ENCODE assay signal across 8 mouse cellular contexts in genomic region chr6:71631706-71632461, GRCm38 (mm10). TPM values are rescaled to one million over a fixed set of nuclear protein-coding genes. Genes with fewer than 3 reads are reported as not detected.
DNase-seq lines count a peak whose midpoint lies in the region; ATAC-seq and TF ChIP-seq lines count a peak whose summit lies in the region.

No protein-coding gene starts in this region.

- H3K9me3 ChIP-seq in hindbrain, embryonic 14.5 days (ENCODE audit: control insufficient read depth, low read length): no peaks in the 10 kb centered on the region

- WGBS in hindbrain, embryonic 14.5 days: 1% methylated on average over 42 of the region's 42 CpGs
- WGBS in small intestine, adult 2 months: 2% methylated on average over 42 of the region's 42 CpGs

- H3K36me3 ChIP-seq in hindbrain, embryonic 14.5 days (replicated peaks; ENCODE audit: control insufficient read depth, insufficient read depth): peaks cover 31% of the 10 kb centered on the region
- H3K36me3 ChIP-seq in small intestine, adult 2 months (ENCODE audit: control insufficient read depth, insufficient read depth, low read length): peaks cover 10% of the 10 kb centered on the region

- no peak for TF ChIP-seq CTCF in small intestine, adult 2 months (IDR thresholded peaks at IDR 0.05; ENCODE audit: extremely low read depth, insufficient read length, insufficient replicate concordance, low read depth, low read length)

- DNase-seq in NIH3T3 (ENCODE audit: low read depth): peak; percentile 64
- DNase-seq in cerebellum, postnatal 14 days: peak; percentile 68 to 71
- peak; percentile 45 to 47 for DNase-seq in frontal cortex, postnatal 36 days (ENCODE audit: low spot score in 2 of 2)
- peak; percentile 38 for DNase-seq in hindbrain, embryonic 14.5 days (ENCODE audit: low spot score)
- peak; percentile 16 to 78 for DNase-seq in left cerebral cortex, postnatal 10 days (ENCODE audit: extremely low spot score in 1 of 2, low spot score in 2 of 2)
- DNase-seq in mesoderm, embryonic 11.5 days (ENCODE audit: low read depth, low spot score): peak; percentile 36

- H3K4me3 ChIP-seq in hindbrain, embryonic 14.5 days (replicated peaks; ENCODE audit: low read length): peak overlapping the region; percentile 82
- peak overlapping the region; percentile 90 for H3K4me3 ChIP-seq in small intestine, adult 2 months (ENCODE audit: low read depth, low read length)

- peak overlapping the region; percentile 76 for H3K9ac ChIP-seq in hindbrain, embryonic 14.5 days

- no peak for TF ChIP-seq POLR2A in small intestine, adult 2 months (IDR thresholded peaks at IDR 0.05; ENCODE audit: low read depth, low read length)

- no peaks in the 10 kb centered on the region; the same call in 1 of the 2 replicates for H3K27me3 ChIP-seq in hindbrain, embryonic 14.5 days (ENCODE audit: control insufficient read depth, insufficient read depth, low read length)
- no peaks in the 10 kb centered on the region for H3K27me3 ChIP-seq in small intestine, adult 2 months (ENCODE audit: control insufficient read depth, insufficient read depth, low read length)

- ATAC-seq in hindbrain, embryonic 14.5 days (ENCODE audit: low FRiP score): no peak
- no peak for ATAC-seq in megakaryocyte-erythroid progenitor cell, adult 5-6 weeks (replicated peaks; ENCODE audit: low FRiP score, low TSS enrichment, poor library complexity, severe bottlenecking)

- H3K4me2 ChIP-seq in hindbrain, embryonic 14.5 days (replicated peaks): peak overlapping the region; percentile 57

- peak overlapping the region; percentile 100 for H3K27ac ChIP-seq in hindbrain, embryonic 14.5 days
- H3K27ac ChIP-seq in small intestine, adult 2 months (ENCODE audit: insufficient read depth, low read depth, low read length): peak overlapping the region; percentile 90

- peaks cover 30% of the 10 kb centered on the region for H3K4me1 ChIP-seq in hindbrain, embryonic 14.5 days (replicated peaks; ENCODE audit: control insufficient read depth, insufficient read depth, low read length)
- peaks cover 2% of the 10 kb centered on the region; the same call in 1 of the 2 replicates for H3K4me1 ChIP-seq in small intestine, adult 2 months (ENCODE audit: control insufficient read depth, insufficient read depth, insufficient read length, low read length)

- intact Hi-C loops in left cerebral cortex, postnatal 10 days (cut with DNase I): loop anchor here (5.0 kb wide), 2 partner anchors 75 to 170 kb away; partner anchors contain the start of gene Reep1

RNA-seq across cellular contexts. Expression of gene Kdm3a, which starts 0.9 kb away (rescaled TPM):
- polyA plus RNA-seq in hindbrain, embryonic 14.5 days (2014; fragmentation: Nextera tagmentation; extraction: Ambion mirVana): 30.1 and 32.1 TPM in 2 replicates
- total RNA-seq in left cerebral cortex, postnatal 10 days (2021): 10 to 100 TPM; 25.5 to 29.9 TPM
- polyA plus RNA-seq in small intestine, adult 2 months (2012; rRNA removed): 1.7 and 5.8 TPM in 2 replicates
- 43.2 and 44.9 TPM in 2 replicates for total RNA-seq in megakaryocyte-erythroid progenitor cell, adult 5-6 weeks (2014; fragmentation: Nextera tagmentation)
- total RNA-seq in megakaryocyte-erythroid progenitor cell, adult 5-6 weeks (2017): 24.1 and 30.4 TPM in 2 replicates
